ENCODE assay signal across 9 mouse cellular contexts in genomic region chr19:10940801-10941457, GRCm38 (mm10). TPM values are rescaled to one million over a fixed set of nuclear protein-coding genes. Genes with fewer than 3 reads are reported as not detected.
DNase-seq lines count a peak whose midpoint lies in the region; ATAC-seq and TF ChIP-seq lines count a peak whose summit lies in the region.
"Had no signal": no experiment of that assay in that cellular context is flagged by ENCODE, and none has a peak within 500 bp of the region (broad histone marks: within the 10 kb centered on the region; RNA-seq: fewer than 3 reads in every experiment).

No protein-coding gene starts in this region.

- H3K4me3 ChIP-seq in kidney, embryonic 15.5 days (replicated peaks): peak overlapping the region; percentile 41
- peak overlapping the region; percentile 38 for H3K4me3 ChIP-seq in forebrain, embryonic 13.5 days
- H3K4me3 ChIP-seq in limb, embryonic 15.5 days: peak overlapping the region; percentile 41
- H3K4me3 ChIP-seq in olfactory bulb, adult 2 months (ENCODE audit: insufficient read depth, low read depth, low read length): peak overlapping the region; percentile 33
- H3K4me3 ChIP-seq: megakaryocyte, embryonic 14.5 days had no signal

- no peak for DNase-seq in kidney, adult 18-20 months
- DNase-seq in adrenal gland, postnatal 25 days: peak; percentile 37
- no peak for DNase-seq in frontal cortex, postnatal 25 days (ENCODE audit: low spot score in 2 of 2)
- DNase-seq in B cell, adult 2 months: no peak

- no peak for TF ChIP-seq CTCF in olfactory bulb, adult 2 months (IDR thresholded peaks at IDR 0.05; ENCODE audit: insufficient read depth, low read depth, low read length)

- peaks cover 13% of the 10 kb centered on the region for H3K4me1 ChIP-seq in kidney, embryonic 15.5 days
- H3K4me1 ChIP-seq in forebrain, embryonic 13.5 days: peaks cover 14% of the 10 kb centered on the region
- H3K4me1 ChIP-seq in limb, embryonic 15.5 days: peaks cover 18% of the 10 kb centered on the region
- peaks cover 12% of the 10 kb centered on the region for H3K4me1 ChIP-seq in olfactory bulb, adult 2 months (ENCODE audit: control insufficient read depth, insufficient read depth, low read length)

- TF ChIP-seq POLR2A in olfactory bulb, adult 2 months (IDR thresholded peaks at IDR 0.05; ENCODE audit: insufficient read depth, low read depth, low read length): no peak

- no peaks in the 10 kb centered on the region for H3K9me3 ChIP-seq in kidney, embryonic 15.5 days (replicated peaks)
- no peaks in the 10 kb centered on the region for H3K9me3 ChIP-seq in forebrain, embryonic 13.5 days (replicated peaks)
- H3K9me3 ChIP-seq in limb, embryonic 15.5 days: no peaks in the 10 kb centered on the region

- H3K4me2 ChIP-seq in kidney, embryonic 15.5 days: peak overlapping the region; percentile 87
- peak overlapping the region; percentile 69 for H3K4me2 ChIP-seq in forebrain, embryonic 13.5 days
- H3K4me2 ChIP-seq in limb, embryonic 15.5 days: peak overlapping the region; percentile 92

- peaks cover 38% of the 10 kb centered on the region for H3K36me3 ChIP-seq in kidney, embryonic 15.5 days
- peaks cover 41% of the 10 kb centered on the region for H3K36me3 ChIP-seq in forebrain, embryonic 13.5 days (ENCODE audit: poor library complexity, severe bottlenecking)
- H3K36me3 ChIP-seq in limb, embryonic 15.5 days: peaks cover 41% of the 10 kb centered on the region

- peak; percentile 74 for ATAC-seq in kidney, embryonic 15.5 days (replicated peaks; ENCODE audit: low FRiP score)
- ATAC-seq in forebrain, embryonic 13.5 days: peak; percentile 88
- no peak; the same call in 1 of the 2 replicates for ATAC-seq in limb, embryonic 15.5 days (ENCODE audit: insufficient number of reproducible peaks, low FRiP score, low TSS enrichment, low read depth)

- no peak overlapping the region for H3K27ac ChIP-seq in kidney, embryonic 15.5 days
- peak overlapping the region; percentile 26; the same call in 1 of the 2 replicates for H3K27ac ChIP-seq in forebrain, embryonic 13.5 days
- H3K27ac ChIP-seq in limb, embryonic 15.5 days: 0 out of 2 replicates have a peak overlapping the region, but pooled peaks have one; percentile 3
- H3K27ac ChIP-seq in olfactory bulb, adult 2 months (ENCODE audit: insufficient read depth, low read depth, low read length): no peak overlapping the region

- peak overlapping the region; percentile 46 for H3K9ac ChIP-seq in kidney, embryonic 15.5 days
- H3K9ac ChIP-seq in forebrain, embryonic 13.5 days: peak overlapping the region; percentile 64
- H3K9ac ChIP-seq in limb, embryonic 15.5 days: peak overlapping the region; percentile 44

- 2% methylated on average over 40 of the region's 40 CpGs for WGBS in kidney, embryonic 15.5 days
- WGBS in forebrain, embryonic 13.5 days: 3% methylated on average over 40 of the region's 40 CpGs
- WGBS in limb, embryonic 15.5 days: 2% methylated on average over 40 of the region's 40 CpGs
- 6% methylated on average over 40 of the region's 40 CpGs for WGBS in olfactory bulb, adult 2 months

- H3K27me3 ChIP-seq in kidney, embryonic 15.5 days: no peaks in the 10 kb centered on the region
- H3K27me3 ChIP-seq in forebrain, embryonic 13.5 days: no peaks in the 10 kb centered on the region; the same call in 1 of the 2 replicates
- H3K27me3 ChIP-seq in limb, embryonic 15.5 days: no peaks in the 10 kb centered on the region

RNA-seq across cellular contexts. Expression of gene Ptgdr2, which starts 4.0 kb away (rescaled TPM):
- 0.08 and 0.09 TPM in 2 replicates for polyA plus RNA-seq in kidney, embryonic 15.5 days (2015; fragmentation: Nextera tagmentation; extraction: Ambion mirVana)
- 0.12 and 0.48 TPM in 2 replicates for total RNA-seq in adrenal gland, postnatal 25 days (2021)
- 0.06 and 0.17 TPM in 2 replicates for polyA plus RNA-seq in forebrain, embryonic 13.5 days (2015; fragmentation: Nextera tagmentation; extraction: Ambion mirVana)
- 0.09 TPM in 1 of 2 replicates, not detected in the other for polyA plus RNA-seq in limb, embryonic 15.5 days (2015; fragmentation: Nextera tagmentation; extraction: Ambion mirVana)
- not detected in 2 replicates for polyA plus RNA-seq in olfactory bulb, adult 2 months (2012; ENCODE audit: insufficient read depth, insufficient read length, low replicate concordance, missing spikeins)

RNA-seq across cellular contexts. Expression of gene Ccdc86, which starts 8.1 kb away (rescaled TPM):
- polyA plus RNA-seq in kidney, embryonic 15.5 days (2015; fragmentation: Nextera tagmentation; extraction: Ambion mirVana): 33.1 and 33.4 TPM in 2 replicates
- 14.5 and 16.7 TPM in 2 replicates for total RNA-seq in adrenal gland, postnatal 25 days (2021)
- 21.2 and 22.9 TPM in 2 replicates for polyA plus RNA-seq in forebrain, embryonic 13.5 days (2015; fragmentation: Nextera tagmentation; extraction: Ambion mirVana)
- polyA plus RNA-seq in limb, embryonic 15.5 days (2015; fragmentation: Nextera tagmentation; extraction: Ambion mirVana): 25.4 and 28.7 TPM in 2 replicates
- polyA plus RNA-seq in olfactory bulb, adult 2 months (2012; ENCODE audit: insufficient read depth, insufficient read length, low replicate concordance, missing spikeins): not detected in 2 replicates

RNA-seq across cellular contexts. Expression of gene Zp1, which starts 20.5 kb away (rescaled TPM):
- not detected in 2 replicates for polyA plus RNA-seq in kidney, embryonic 15.5 days (2015; fragmentation: Nextera tagmentation; extraction: Ambion mirVana)
- not detected in 2 replicates for total RNA-seq in adrenal gland, postnatal 25 days (2021)
- not detected in 2 replicates for polyA plus RNA-seq in forebrain, embryonic 13.5 days (2015; fragmentation: Nextera tagmentation; extraction: Ambion mirVana)
- polyA plus RNA-seq in limb, embryonic 15.5 days (2015; fragmentation: Nextera tagmentation; extraction: Ambion mirVana): not detected in 2 replicates
- not detected in 2 replicates for polyA plus RNA-seq in olfactory bulb, adult 2 months (2012; ENCODE audit: insufficient read depth, insufficient read length, low replicate concordance, missing spikeins)

RNA-seq across cellular contexts. Expression of gene Ms4a10, which starts 33.5 kb away (rescaled TPM):
- polyA plus RNA-seq in kidney, embryonic 15.5 days (2015; fragmentation: Nextera tagmentation; extraction: Ambion mirVana): 0.31 TPM in 1 of 2 replicates, not detected in the other
- total RNA-seq in adrenal gland, postnatal 25 days (2021): 30.9 and 39.3 TPM in 2 replicates
- polyA plus RNA-seq in forebrain, embryonic 13.5 days (2015; fragmentation: Nextera tagmentation; extraction: Ambion mirVana): not detected in 2 replicates
- 0.35 and 0.73 TPM in 2 replicates for polyA plus RNA-seq in limb, embryonic 15.5 days (2015; fragmentation: Nextera tagmentation; extraction: Ambion mirVana)
- not detected in 2 replicates for polyA plus RNA-seq in olfactory bulb, adult 2 months (2012; ENCODE audit: insufficient read depth, insufficient read length, low replicate concordance, missing spikeins)

RNA-seq across cellular contexts. Expression of gene Prpf19, which starts 45.9 kb away (rescaled TPM):
- 48.1 and 49.4 TPM in 2 replicates for polyA plus RNA-seq in kidney, embryonic 15.5 days (2015; fragmentation: Nextera tagmentation; extraction: Ambion mirVana)
- 196 and 223 TPM in 2 replicates for total RNA-seq in adrenal gland, postnatal 25 days (2021)
- 45.3 and 50.8 TPM in 2 replicates for polyA plus RNA-seq in forebrain, embryonic 13.5 days (2015; fragmentation: Nextera tagmentation; extraction: Ambion mirVana)
- 35.7 and 40.6 TPM in 2 replicates for polyA plus RNA-seq in limb, embryonic 15.5 days (2015; fragmentation: Nextera tagmentation; extraction: Ambion mirVana)
- 125 TPM in 1 of 2 replicates, not detected in the other for polyA plus RNA-seq in olfactory bulb, adult 2 months (2012; ENCODE audit: insufficient read depth, insufficient read length, low replicate concordance, missing spikeins)

Comparison
In these comparisons a context has a peak if more than half of its experiments do, and no peak if none do; other contexts are left out.
1. H3K27ac ChIP-seq: peak in forebrain, embryonic 13.5 days (single experiment) and limb, embryonic 15.5 days (single experiment); none in kidney, embryonic 15.5 days (single experiment) and olfactory bulb, adult 2 months (single experiment).
2. Peak in every context shown above with its lines, with median percentiles within 50 percentile points of each other: H3K4me2 ChIP-seq, H3K4me3 ChIP-seq and H3K9ac ChIP-seq.